Comparison of ENCODE assay signal across 25 mouse cellular contexts in genomic region chr6:138682959-138683358, GRCm38 (mm10). TPM values are rescaled to one million over a fixed set of nuclear protein-coding genes. Genes with fewer than 3 reads are reported as not detected.
DNase-seq lines count a peak whose midpoint lies in the region; ATAC-seq lines count a peak whose summit lies in the region.
"Had no signal": no experiment of that assay in that cellular context is flagged by ENCODE, and none has a peak within 500 bp of the region (broad histone marks: within the 10 kb centered on the region; RNA-seq: fewer than 3 reads in every experiment).

No protein-coding gene starts in this region.

- H3K9me3 ChIP-seq in embryonic facial prominence, embryonic 12.5 days = no peaks in the 10 kb centered on the region
- no peaks in the 10 kb centered on the region for H3K9me3 ChIP-seq in embryonic facial prominence, embryonic 10.5 days
- H3K9me3 ChIP-seq in hindbrain, embryonic 11.5 days (ENCODE audit: control insufficient read depth, low read length) = no peaks in the 10 kb centered on the region
- H3K9me3 ChIP-seq in hindbrain, embryonic 10.5 days = no peaks in the 10 kb centered on the region
- no peaks in the 10 kb centered on the region for H3K9me3 ChIP-seq in midbrain, embryonic 12.5 days
- H3K9me3 ChIP-seq in midbrain, embryonic 10.5 days (replicated peaks) = no peaks in the 10 kb centered on the region
- H3K9me3 ChIP-seq: forebrain, embryonic 13.5 days; forebrain, embryonic 15.5 days had no signal

- ATAC-seq in embryonic facial prominence, embryonic 12.5 days (ENCODE audit: insufficient number of reproducible peaks, insufficient read depth, low FRiP score, low TSS enrichment) = 0 out of 2 replicates have a peak, but pooled peaks have one; percentile 52
- ATAC-seq in hindbrain, embryonic 11.5 days (ENCODE audit: low FRiP score) = 0 out of 2 replicates have a peak, but pooled peaks have one; percentile 47
- 0 out of 2 replicates have a peak, but pooled peaks have one; percentile 60 for ATAC-seq in midbrain, embryonic 12.5 days (ENCODE audit: low FRiP score, low read depth)
- ATAC-seq: activated CD4-positive, CD25-positive, alpha-beta regulatory T cell, adult 4 months; CD4-positive, CD25-positive, alpha-beta regulatory T cell, adult 4 months; forebrain, embryonic 13.5 days; forebrain, embryonic 15.5 days; forebrain, postnatal 0 days; Patski had no signal

- no peaks in the 10 kb centered on the region for H3K27me3 ChIP-seq in embryonic facial prominence, embryonic 12.5 days
- no peaks in the 10 kb centered on the region for H3K27me3 ChIP-seq in embryonic facial prominence, embryonic 10.5 days (replicated peaks; ENCODE audit: low read depth, poor library complexity, severe bottlenecking)
- H3K27me3 ChIP-seq in hindbrain, embryonic 11.5 days (ENCODE audit: control insufficient read depth, insufficient read depth, low read length) = no peaks in the 10 kb centered on the region
- H3K27me3 ChIP-seq in hindbrain, embryonic 10.5 days (ENCODE audit: insufficient read depth, poor library complexity, severe bottlenecking) = no peaks in the 10 kb centered on the region
- no peaks in the 10 kb centered on the region for H3K27me3 ChIP-seq in midbrain, embryonic 12.5 days
- H3K27me3 ChIP-seq in midbrain, embryonic 10.5 days (ENCODE audit: low read depth, poor library complexity, severe bottlenecking) = no peaks in the 10 kb centered on the region
- H3K27me3 ChIP-seq: CH12.LX; forebrain, embryonic 13.5 days; forebrain, embryonic 15.5 days; Patski had no signal

- H3K27ac ChIP-seq in embryonic facial prominence, embryonic 12.5 days = no peak overlapping the region
- H3K27ac ChIP-seq in embryonic facial prominence, embryonic 10.5 days (replicated peaks) = no peak overlapping the region
- H3K27ac ChIP-seq in hindbrain, embryonic 11.5 days (ENCODE audit: low read depth, low read length) = no peak overlapping the region
- no peak overlapping the region for H3K27ac ChIP-seq in hindbrain, embryonic 10.5 days
- H3K27ac ChIP-seq in midbrain, embryonic 12.5 days (replicated peaks) = no peak overlapping the region
- H3K27ac ChIP-seq in midbrain, embryonic 10.5 days (replicated peaks) = no peak overlapping the region
- H3K27ac ChIP-seq: forebrain, embryonic 13.5 days; forebrain, embryonic 15.5 days had no signal

- no peak overlapping the region for H3K4me3 ChIP-seq in embryonic facial prominence, embryonic 12.5 days
- H3K4me3 ChIP-seq in embryonic facial prominence, embryonic 10.5 days = no peak overlapping the region
- no peak overlapping the region for H3K4me3 ChIP-seq in hindbrain, embryonic 11.5 days (ENCODE audit: low read depth, low read length)
- no peak overlapping the region for H3K4me3 ChIP-seq in hindbrain, embryonic 10.5 days
- H3K4me3 ChIP-seq in midbrain, embryonic 12.5 days = no peak overlapping the region
- H3K4me3 ChIP-seq in midbrain, embryonic 10.5 days = no peak overlapping the region
- H3K4me3 ChIP-seq: forebrain, embryonic 13.5 days; forebrain, embryonic 15.5 days had no signal

- H3K9ac ChIP-seq in embryonic facial prominence, embryonic 12.5 days = no peak overlapping the region
- H3K9ac ChIP-seq in hindbrain, embryonic 11.5 days (ENCODE audit: low read depth, low read length) = no peak overlapping the region
- H3K9ac ChIP-seq in midbrain, embryonic 12.5 days (replicated peaks) = no peak overlapping the region
- H3K9ac ChIP-seq: forebrain, embryonic 13.5 days; forebrain, embryonic 15.5 days; forebrain, postnatal 0 days had no signal

- H3K36me3 ChIP-seq in embryonic facial prominence, embryonic 12.5 days = no peaks in the 10 kb centered on the region
- H3K36me3 ChIP-seq in embryonic facial prominence, embryonic 10.5 days (replicated peaks) = no peaks in the 10 kb centered on the region
- no peaks in the 10 kb centered on the region for H3K36me3 ChIP-seq in hindbrain, embryonic 11.5 days (ENCODE audit: control insufficient read depth, insufficient read depth, low read length)
- no peaks in the 10 kb centered on the region for H3K36me3 ChIP-seq in hindbrain, embryonic 10.5 days
- H3K36me3 ChIP-seq in midbrain, embryonic 12.5 days = no peaks in the 10 kb centered on the region
- H3K36me3 ChIP-seq in midbrain, embryonic 10.5 days = no peaks in the 10 kb centered on the region
- H3K36me3 ChIP-seq: forebrain, embryonic 15.5 days; G1E had no signal

- H3K4me1 ChIP-seq in embryonic facial prominence, embryonic 12.5 days = no peaks in the 10 kb centered on the region
- H3K4me1 ChIP-seq in embryonic facial prominence, embryonic 10.5 days = no peaks in the 10 kb centered on the region
- H3K4me1 ChIP-seq in hindbrain, embryonic 11.5 days (replicated peaks; ENCODE audit: control insufficient read depth, insufficient read depth, low read length) = no peaks in the 10 kb centered on the region
- H3K4me1 ChIP-seq in hindbrain, embryonic 10.5 days (replicated peaks) = no peaks in the 10 kb centered on the region
- no peaks in the 10 kb centered on the region for H3K4me1 ChIP-seq in midbrain, embryonic 12.5 days
- no peaks in the 10 kb centered on the region for H3K4me1 ChIP-seq in midbrain, embryonic 10.5 days
- H3K4me1 ChIP-seq: forebrain, embryonic 13.5 days; forebrain, embryonic 15.5 days had no signal

- H3K4me2 ChIP-seq in embryonic facial prominence, embryonic 12.5 days (replicated peaks) = no peak overlapping the region
- no peak overlapping the region for H3K4me2 ChIP-seq in hindbrain, embryonic 11.5 days (replicated peaks; ENCODE audit: low read depth, low read length)
- H3K4me2 ChIP-seq in midbrain, embryonic 12.5 days (replicated peaks) = no peak overlapping the region
- H3K4me2 ChIP-seq: forebrain, embryonic 13.5 days; forebrain, embryonic 15.5 days had no signal

- no peak for DNase-seq in embryonic facial prominence, embryonic 10.5 days (ENCODE audit: low spot score)
- no peak for DNase-seq in hindbrain, embryonic 11.5 days (ENCODE audit: low spot score)
- DNase-seq in hindbrain, embryonic 10.5 days (ENCODE audit: low spot score) = no peak
- no peak for DNase-seq in midbrain, embryonic 10.5 days (ENCODE audit: low spot score)
- DNase-seq: adrenal gland, adult 8-10 months; adrenal gland, postnatal 14 days; adrenal gland, postnatal 36 days; B cell, adult 2 months; cerebellum, adult 11-12 months; cerebellum, adult 2 months; cerebellum, adult 9-10 months; cerebellum, postnatal 10 days; cerebellum, postnatal 25 days; forebrain, postnatal 0 days had no signal

RNA-seq across cellular contexts. Expression of gene Igbp1b, which starts 24.6 kb away (rescaled TPM):
- polyA plus RNA-seq in embryonic facial prominence, embryonic 12.5 days (2016; fragmentation: Nextera tagmentation; extraction: Ambion mirVana) = not detected in 2 replicates
- not detected in 2 replicates for polyA plus RNA-seq in embryonic facial prominence, embryonic 10.5 days (2016; fragmentation: Nextera tagmentation; extraction: Ambion mirVana)
- not detected in 2 replicates for polyA plus RNA-seq in hindbrain, embryonic 11.5 days (2014; fragmentation: Nextera tagmentation; extraction: Ambion mirVana)
- polyA plus RNA-seq in hindbrain, embryonic 10.5 days (2016; fragmentation: Nextera tagmentation; extraction: Ambion mirVana) = not detected in 2 replicates
- 0.21 TPM in 1 of 2 replicates, not detected in the other for polyA plus RNA-seq in midbrain, embryonic 12.5 days (2016; fragmentation: Nextera tagmentation; extraction: Ambion mirVana)
- polyA plus RNA-seq in midbrain, embryonic 10.5 days (2016; fragmentation: Nextera tagmentation; extraction: Ambion mirVana) = not detected in 2 replicates
- polyA plus RNA-seq: activated CD4-positive, CD25-positive, alpha-beta regulatory T cell, adult 4 months; CD4-positive, CD25-positive, alpha-beta regulatory T cell, adult 4 months; cerebellum, adult 2 months; embryonic facial prominence, embryonic 11.5 days; embryonic facial prominence, embryonic 14.5 days; G1E; Patski had no signal
